Mouse (Mus musculus) neural tube, embryonic 12.5 days (tissue): ENCODE results near the gene Ccin. TPM values are rescaled to one million over a fixed set of nuclear protein-coding genes. Genes with fewer than 3 reads are reported as not detected.

Experiments used
- ATAC-seq: fragments of 200-750 bp; cut with Nextera tagmentation; 2 replicates; pipeline ENCODE4 v1.8.0; 2017; ENCODE audit warnings: low read depth, mild to moderate bottlenecking, moderate TSS enrichment, moderate library complexity; ENCODE audit not compliant: low FRiP score
- H3K27ac ChIP-seq: fragments of 300-500 bp; sonication (generic); 2 replicates; pipeline ENCODE4 v1.5.1; 2016
- H3K27me3 ChIP-seq: fragments of 300-500 bp; sonication (generic); replicated peaks from 2 replicates; pipeline ENCODE4 v1.6.1; 2016; ENCODE audit warnings: mild to moderate bottlenecking
- H3K36me3 ChIP-seq: fragments of 300-500 bp; sonication (generic); 2 replicates; pipeline ENCODE4 v1.6.1; 2016; ENCODE audit warnings: mild to moderate bottlenecking
- H3K4me1 ChIP-seq: fragments of 300-500 bp; sonication (generic); 2 replicates; pipeline ENCODE4 v1.6.1; 2016
- H3K4me2 ChIP-seq: fragments of 300-500 bp; sonication (generic); replicated peaks from 2 replicates; pipeline ENCODE4 v1.6.1; 2016; ENCODE audit warnings: mild to moderate bottlenecking
- H3K4me3 ChIP-seq: fragments of 300-500 bp; sonication (generic); 2 replicates; pipeline ENCODE4 v1.5.1; 2016
- H3K9ac ChIP-seq: fragments of 300-500 bp; sonication (generic); 2 replicates; pipeline ENCODE4 v1.6.1; 2016; ENCODE audit warnings: mild to moderate bottlenecking
- H3K9me3 ChIP-seq: fragments of 300-500 bp; sonication (generic); 2 replicates; pipeline ENCODE4 v1.6.1; 2016; ENCODE audit warnings: mild to moderate bottlenecking
- WGBS: fragments of 180-500 bp; shearing (Covaris S2); methylation state at CpG from one replicate; pipeline ENCODE4 v1.1.7; 2016; 5-methylcytosine and 5-hydroxymethylcytosine counted together
- polyA plus RNA-seq: library from polyadenylated mRNA; unstranded; fragments of >200 nt; fragmentation: Nextera tagmentation; extraction: Ambion mirVana; gene quantifications from 2 replicates; pipeline ENCODE4 v1.2.1, GENCODE M21; 2016

Gene Ccin
- polyA plus RNA-seq: not detected in 2 replicates

DNA sequence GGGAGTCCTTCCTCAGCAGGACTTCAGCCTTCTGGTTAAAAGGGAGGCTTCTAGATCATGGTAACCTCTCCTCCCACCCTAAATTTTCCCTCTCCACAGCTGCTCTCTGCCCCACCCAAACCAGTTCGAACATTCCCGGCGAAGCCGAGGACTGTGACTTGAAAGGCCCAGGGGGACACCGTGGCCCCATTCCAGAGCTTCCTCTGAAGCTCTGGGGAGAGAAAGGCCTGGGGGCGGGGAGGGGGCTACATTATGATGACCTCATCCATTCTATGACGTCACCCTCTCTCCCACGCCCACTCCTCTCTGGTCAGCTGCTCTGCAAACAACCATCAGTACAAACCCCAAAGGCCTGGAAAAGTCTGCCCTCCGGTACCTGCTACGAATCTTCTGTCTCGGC lies at the start of gene Ccin:
TSS of gene Ccin (plus strand) at position 303 of the 400 bp plus-strand sequence.
- peaks cover 3% of the 10 kb centered on the region; the same call in 1 of the 2 replicates for H3K36me3 ChIP-seq
- ATAC-seq: no peak
- H3K4me3 ChIP-seq: peak within 1 kb of the TSS; percentile 21; the same call in 1 of the 2 replicates
- H3K27me3 ChIP-seq: no peaks in the 10 kb centered on the region
- H3K4me2 ChIP-seq: peak within 1 kb of the TSS; percentile 63
- H3K9ac ChIP-seq: peak within 1 kb of the TSS; percentile 48; the same call in 1 of the 2 replicates
- no peaks in the 10 kb centered on the region for H3K9me3 ChIP-seq
- peaks cover 9% of the 10 kb centered on the region for H3K4me1 ChIP-seq
- 77% methylated on average over 11 of the region's 11 CpGs for WGBS
- no peak within 1 kb of the TSS for H3K27ac ChIP-seq

GRCm38 (mm10) chr4:43936186-43936585 lies 47.1 kb upstream of the Ccin start:
- H3K4me1 ChIP-seq: no peaks in the 10 kb centered on the region
- WGBS: 91% methylated on average over 4 of the region's 4 CpGs

GRCm38 (mm10) chr4:43936749-43937674 lies 46.3 kb upstream of the Ccin start:
- peaks cover 69% of the 10 kb centered on the region for H3K36me3 ChIP-seq
- no peaks in the 10 kb centered on the region for H3K9me3 ChIP-seq
- H3K4me3 ChIP-seq: no peak overlapping the region
- no peak for ATAC-seq
- no peaks in the 10 kb centered on the region for H3K27me3 ChIP-seq
- WGBS: 84% methylated on average over 14 of the region's 14 CpGs
- no peak overlapping the region for H3K9ac ChIP-seq
- H3K27ac ChIP-seq: no peak overlapping the region
- H3K4me2 ChIP-seq: no peak overlapping the region
- H3K4me1 ChIP-seq: no peaks in the 10 kb centered on the region

More at GRCm38 (mm10) chr4:43936186-43936585, 47.1 kb upstream of the Ccin start:
- Histone ChIP-seq H3K27ac (no peak overlapping the region), H3K27me3 (no peaks in the 10 kb centered on the region), H3K9me3 (no peaks in the 10 kb centered on the region), H3K4me2 (no peak overlapping the region), H3K4me3 (no peak overlapping the region), H3K9ac (no peak overlapping the region), H3K36me3 (peaks cover 72% of the 10 kb centered on the region)
- ATAC-seq: no peak

- WGBS: 96% methylated on average over 5 of the region's 5 CpGs
- Histone ChIP-seq H3K27ac (no peak overlapping the region), H3K4me1 (no peaks in the 10 kb centered on the region), H3K4me2 (no peak overlapping the region), H3K36me3 (peaks cover 74% of the 10 kb centered on the region), H3K9ac (no peak overlapping the region), H3K9me3 (no peaks in the 10 kb centered on the region), H3K27me3 (no peaks in the 10 kb centered on the region), H3K4me3 (no peak overlapping the region)
- no peak for ATAC-seq
Measured at GRCm38 (mm10) chr4:43941315-43941714, 42.0 kb upstream of the Ccin start.

GRCm38 (mm10) chr4:43942421-43942820 lies 40.9 kb upstream of the Ccin start:
- no peaks in the 10 kb centered on the region for H3K4me1 ChIP-seq
- no peak for ATAC-seq
- no peak overlapping the region for H3K4me2 ChIP-seq
- no peak overlapping the region for H3K4me3 ChIP-seq
- H3K36me3 ChIP-seq: peaks cover 65% of the 10 kb centered on the region
- no peak overlapping the region for H3K9ac ChIP-seq
- H3K27me3 ChIP-seq: no peaks in the 10 kb centered on the region
- no peaks in the 10 kb centered on the region for H3K9me3 ChIP-seq
- no peak overlapping the region for H3K27ac ChIP-seq
- WGBS: 93% methylated on average over 8 of the region's 8 CpGs

DNA sequence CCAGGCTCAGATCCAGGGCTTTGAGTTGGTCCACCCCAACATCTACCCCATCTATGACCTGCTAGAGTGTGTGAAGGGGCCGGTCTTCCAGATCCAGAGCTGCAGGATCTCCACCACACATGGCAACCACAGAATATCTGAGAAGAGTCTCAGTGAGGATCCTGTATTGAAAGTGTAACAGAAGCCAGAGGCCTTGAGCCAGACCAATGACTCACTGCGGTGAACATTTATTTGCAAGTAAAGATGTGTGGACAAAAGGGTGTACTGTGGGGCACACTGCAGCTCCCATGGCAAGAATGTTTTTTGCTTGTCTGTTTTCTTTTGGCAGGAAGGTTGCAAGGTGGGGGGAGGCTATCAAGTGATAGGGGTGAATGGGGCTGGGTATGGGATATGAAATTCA lies 35.7 kb upstream of the Ccin start:
- H3K4me3 ChIP-seq: no peak overlapping the region
- H3K9me3 ChIP-seq: no peaks in the 10 kb centered on the region
- no peaks in the 10 kb centered on the region for H3K27me3 ChIP-seq
- peaks cover 24% of the 10 kb centered on the region for H3K36me3 ChIP-seq
- 100% methylated on average over 2 of the region's 2 CpGs for WGBS
- H3K27ac ChIP-seq: no peak overlapping the region
- ATAC-seq: no peak
- no peak overlapping the region for H3K4me2 ChIP-seq
- H3K9ac ChIP-seq: no peak overlapping the region
- H3K4me1 ChIP-seq: no peaks in the 10 kb centered on the region

GRCm38 (mm10) chr4:43957292-43957845 lies 25.9 kb upstream of the Ccin start, which contains the start of gene Glipr2:
Gene Glipr2 (plus strand): TSS chr4:43957401.
- H3K4me2 ChIP-seq: peak within 1 kb of the TSS; percentile 92
- peaks cover 14% of the 10 kb centered on the region for H3K4me1 ChIP-seq
- peak within 1 kb of the TSS; percentile 76 for H3K4me3 ChIP-seq
- WGBS: under 1% methylated on average over 45 of the region's 45 CpGs
- no peaks in the 10 kb centered on the region; the same call in 1 of the 2 replicates for H3K27me3 ChIP-seq
- no peaks in the 10 kb centered on the region for H3K36me3 ChIP-seq
- peak within 1 kb of the TSS; percentile 75 for H3K27ac ChIP-seq
- ATAC-seq: peak; percentile 86
- H3K9me3 ChIP-seq: no peaks in the 10 kb centered on the region
- peak within 1 kb of the TSS; percentile 83 for H3K9ac ChIP-seq

DNA sequence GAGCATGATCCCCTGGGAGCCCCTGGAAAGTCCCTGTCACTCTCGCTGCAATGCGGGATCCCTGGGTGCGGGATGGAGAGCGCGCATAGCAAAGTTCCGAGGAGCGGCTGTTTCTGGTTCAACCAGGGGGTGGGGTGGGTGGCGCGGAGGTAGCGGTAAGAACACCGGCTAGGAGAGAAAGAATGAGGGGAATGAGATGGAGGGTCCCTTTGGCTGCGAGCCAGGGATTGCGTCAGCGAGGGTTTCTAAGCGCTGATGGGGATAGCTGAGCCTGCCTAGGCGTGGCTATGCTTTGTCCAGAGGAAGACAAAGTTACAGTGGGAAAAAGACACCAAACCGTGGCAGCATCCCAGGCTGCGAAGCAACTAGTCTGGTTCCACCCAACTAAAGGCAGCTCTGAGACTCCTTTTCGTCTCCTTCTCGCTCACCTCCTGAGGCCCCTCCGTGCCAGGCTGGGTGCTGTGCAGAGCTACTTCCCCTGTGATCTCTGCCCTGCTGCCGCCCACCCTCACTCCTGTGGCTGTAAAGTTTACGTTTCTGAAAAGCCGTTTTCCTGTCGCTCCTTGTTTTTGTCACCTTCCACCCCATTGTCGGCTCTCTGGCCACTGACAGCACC lies 25.3 kb upstream of the Ccin start:
- Histone ChIP-seq H3K9ac (peak overlapping the region; percentile 83), H3K4me1 (peaks cover 14% of the 10 kb centered on the region), H3K27ac (peak overlapping the region; percentile 75), H3K4me2 (peak overlapping the region; percentile 92), H3K27me3 (no peaks in the 10 kb centered on the region; the same call in 1 of the 2 replicates), H3K9me3 (no peaks in the 10 kb centered on the region), H3K36me3 (no peaks in the 10 kb centered on the region), H3K4me3 (peak overlapping the region; percentile 76)
- WGBS: under 1% methylated on average over 26 of the region's 26 CpGs
- ATAC-seq: peak; percentile 87

GRCm38 (mm10) chr4:43959523-43960179 lies 23.6 kb upstream of the Ccin start:
- Histone ChIP-seq H3K4me2 (peak overlapping the region; percentile 92), H3K4me3 (no peak overlapping the region), H3K4me1 (peaks cover 14% of the 10 kb centered on the region), H3K36me3 (no peaks in the 10 kb centered on the region), H3K27ac (no peak overlapping the region), H3K9ac (no peak overlapping the region), H3K9me3 (no peaks in the 10 kb centered on the region), H3K27me3 (no peaks in the 10 kb centered on the region; the same call in 1 of the 2 replicates)
- WGBS: 72% methylated on average over 9 of the region's 9 CpGs
- no peak for ATAC-seq

DNA sequence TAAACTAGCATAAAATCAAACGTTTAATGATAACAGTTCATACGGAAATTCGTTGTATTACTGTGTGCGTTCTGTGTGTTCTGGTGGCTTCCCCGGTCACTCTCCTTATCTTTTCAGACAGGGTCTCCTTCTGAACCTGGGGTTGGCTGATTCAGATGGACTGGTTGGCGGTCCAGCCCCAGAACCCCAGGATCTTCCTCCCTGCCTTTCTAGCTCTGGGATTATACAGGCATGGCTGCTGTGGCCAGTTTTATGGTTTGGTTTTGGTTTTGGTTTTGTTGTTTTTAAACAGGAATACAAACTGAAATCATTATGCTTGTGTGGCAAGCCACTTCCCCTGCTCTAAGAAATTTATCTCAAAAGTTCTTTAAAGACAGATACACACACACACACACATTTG lies 23.1 kb upstream of the Ccin start:
- H3K9me3 ChIP-seq: no peaks in the 10 kb centered on the region
- no peaks in the 10 kb centered on the region; the same call in 1 of the 2 replicates for H3K36me3 ChIP-seq
- H3K27me3 ChIP-seq: no peaks in the 10 kb centered on the region; the same call in 1 of the 2 replicates
- H3K9ac ChIP-seq: no peak overlapping the region
- ATAC-seq: no peak
- no peak overlapping the region for H3K27ac ChIP-seq
- H3K4me3 ChIP-seq: no peak overlapping the region
- H3K4me2 ChIP-seq: 0 out of 2 replicates have a peak overlapping the region, but pooled peaks have one; percentile 92
- 91% methylated on average over 6 of the region's 6 CpGs for WGBS
- peaks cover 15% of the 10 kb centered on the region for H3K4me1 ChIP-seq

GRCm38 (mm10) chr4:43964326-43964833 lies 18.9 kb upstream of the Ccin start:
- WGBS: 55% methylated on average over 2 of the region's 2 CpGs
- Histone ChIP-seq H3K9ac (no peak overlapping the region), H3K4me3 (no peak overlapping the region), H3K36me3 (peaks cover 3% of the 10 kb centered on the region; the same call in 1 of the 2 replicates), H3K9me3 (no peaks in the 10 kb centered on the region), H3K4me2 (no peak overlapping the region), H3K27me3 (no peaks in the 10 kb centered on the region), H3K27ac (no peak overlapping the region), H3K4me1 (peaks cover 19% of the 10 kb centered on the region)
- ATAC-seq: no peak
